Mouse (Mus musculus) liver, embryonic 15.5 days (tissue): ENCODE measurements around the gene Kcnk7. TPM values are rescaled to one million over a fixed set of nuclear protein-coding genes. Genes with fewer than 3 reads are reported as not detected.

Experiments
- ATAC-seq: fragments of 200-750 bp; cut with Nextera tagmentation; 2 replicates; pipeline ENCODE4 v1.8.0; 2017; ENCODE audit warnings: moderate number of reproducible peaks, mild to moderate bottlenecking, moderate library complexity; ENCODE audit not compliant: insufficient read depth
- H3K27ac ChIP-seq: fragments of 300-500 bp; sonication (generic); replicated peaks from 2 replicates; pipeline ENCODE4 v1.5.1; 2015; ENCODE audit warnings: mild to moderate bottlenecking, inconsistent platforms
- H3K27me3 ChIP-seq: fragments of 300-500 bp; sonication (generic); 2 replicates; pipeline ENCODE4 v1.6.1; 2015; ENCODE audit warnings: mild to moderate bottlenecking, inconsistent platforms
- H3K36me3 ChIP-seq: fragments of 300-500 bp; sonication (generic); replicated peaks from 2 replicates; pipeline ENCODE4 v1.6.1; 2015; ENCODE audit warnings: moderate library complexity, mild to moderate bottlenecking, inconsistent platforms
- H3K4me1 ChIP-seq: fragments of 300-500 bp; sonication (generic); replicated peaks from 2 replicates; pipeline ENCODE4 v1.6.1; 2015; ENCODE audit warnings: inconsistent platforms
- H3K4me2 ChIP-seq: fragments of 300-500 bp; sonication (generic); 2 replicates; pipeline ENCODE4 v1.6.1; 2015; ENCODE audit warnings: moderate library complexity, mild to moderate bottlenecking, inconsistent platforms
- H3K4me3 ChIP-seq: fragments of 300-500 bp; sonication (generic); replicated peaks from 2 replicates; pipeline ENCODE4 v1.5.1; 2015; ENCODE audit warnings: mild to moderate bottlenecking, inconsistent platforms
- H3K9ac ChIP-seq: fragments of 300-500 bp; sonication (generic); 2 replicates; pipeline ENCODE4 v1.6.1; 2015; ENCODE audit warnings: moderate library complexity, mild to moderate bottlenecking, inconsistent platforms
- H3K9me3 ChIP-seq: fragments of 300-500 bp; sonication (generic); replicated peaks from 2 replicates; pipeline ENCODE4 v1.6.1; 2016; ENCODE audit warnings: inconsistent platforms
- WGBS: fragments of 180-500 bp; shearing (Covaris S2); methylation state at CpG from one replicate; pipeline ENCODE4 v1.1.7; 2015; ENCODE audit warnings: mixed read lengths; ENCODE audit not compliant: insufficient replicate concordance; 5-methylcytosine and 5-hydroxymethylcytosine counted together
- polyA plus RNA-seq: library from polyadenylated mRNA; unstranded; fragments of >200 nt; fragmentation: Nextera tagmentation; extraction: Ambion mirVana; gene quantifications from 2 replicates; pipeline ENCODE4 v1.2.1, GENCODE M21; 2015

Gene Kcnk7
- 0.15 and 0.28 TPM in 2 replicates for polyA plus RNA-seq

DNA sequence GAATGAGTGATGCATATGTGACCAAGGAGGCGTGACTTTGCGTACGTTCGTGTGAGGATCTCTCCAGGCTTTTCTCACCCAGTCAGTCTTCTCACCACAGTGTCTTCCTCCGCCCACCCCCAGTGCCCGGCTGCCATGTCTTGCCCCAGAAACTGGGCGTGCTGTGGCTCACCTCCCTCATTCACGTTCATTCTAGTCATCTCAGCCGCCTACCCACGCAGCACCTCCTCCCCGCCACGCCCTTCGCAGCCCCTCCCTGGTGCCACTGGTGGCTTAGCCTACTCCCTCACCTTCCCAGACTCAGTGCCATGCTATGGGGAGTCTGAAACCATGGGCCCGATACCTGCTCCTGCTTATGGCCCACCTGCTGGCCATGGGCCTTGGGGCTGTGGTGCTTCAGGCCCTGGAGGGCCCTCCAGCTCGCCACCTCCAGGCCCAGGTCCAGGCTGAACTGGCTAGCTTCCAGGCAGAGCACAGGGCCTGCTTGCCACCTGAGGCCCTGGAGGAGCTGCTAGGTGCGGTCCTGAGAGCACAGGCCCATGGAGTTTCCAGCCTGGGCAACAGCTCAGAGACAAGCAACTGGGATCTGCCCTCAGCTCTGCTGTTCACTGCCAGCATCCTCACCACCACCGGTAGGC, at the start of gene Kcnk7:
Kcnk7 (plus strand) TSS at position 205 of the 638 bp plus-strand sequence.
- peak within 1 kb of the TSS; percentile 49 for H3K9ac ChIP-seq
- peaks cover 41% of the 10 kb centered on the region for H3K4me1 ChIP-seq
- H3K9me3 ChIP-seq = no peaks in the 10 kb centered on the region
- peak; percentile 71 for ATAC-seq
- H3K27me3 ChIP-seq = no peaks in the 10 kb centered on the region
- H3K4me3 ChIP-seq = peak within 1 kb of the TSS; percentile 12; the same call in 1 of the 2 replicates
- H3K27ac ChIP-seq = peak within 1 kb of the TSS; percentile 86
- 54% methylated on average over 17 of the region's 17 CpGs for WGBS
- peak within 1 kb of the TSS; percentile 57 for H3K4me2 ChIP-seq
- H3K36me3 ChIP-seq = peaks cover 84% of the 10 kb centered on the region

DNA sequence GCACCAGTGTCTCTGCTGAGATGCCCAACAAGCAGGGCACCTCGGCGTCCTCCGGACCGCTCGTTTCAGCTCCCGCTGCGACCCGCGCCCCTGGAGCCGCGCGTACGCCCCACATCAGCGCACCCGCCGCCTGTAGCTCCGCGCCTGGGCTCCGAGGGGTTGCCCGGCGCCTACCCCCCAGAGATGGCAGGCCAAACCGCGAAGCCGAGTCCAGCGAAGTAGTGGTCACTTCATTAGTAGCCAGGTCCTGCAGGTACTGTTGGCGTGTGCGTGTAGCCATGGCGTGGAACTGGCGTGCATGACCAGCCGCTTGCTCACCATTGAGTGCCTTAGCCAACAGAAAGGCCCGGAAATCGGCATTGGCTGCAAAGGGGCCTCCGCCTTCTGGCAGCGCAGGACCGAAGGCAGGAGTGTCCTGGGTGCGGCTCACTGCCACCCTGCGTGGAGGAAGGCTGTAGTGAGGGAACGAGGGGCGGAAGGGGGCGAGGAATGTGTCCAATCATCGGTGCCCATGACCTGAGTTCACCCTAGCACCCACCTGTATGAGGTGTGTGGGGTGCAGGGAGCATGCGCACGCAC, 49.4 kb upstream of the Kcnk7 start:
- H3K9me3 ChIP-seq = no peaks in the 10 kb centered on the region
- H3K9ac ChIP-seq = no peak overlapping the region
- WGBS = 86% methylated on average over 43 of the region's 43 CpGs
- H3K27me3 ChIP-seq = no peaks in the 10 kb centered on the region
- peak overlapping the region; percentile 58 for H3K4me2 ChIP-seq
- no peak overlapping the region for H3K27ac ChIP-seq
- H3K4me1 ChIP-seq = peaks cover 47% of the 10 kb centered on the region
- peak overlapping the region; percentile 23 for H3K4me3 ChIP-seq
- peaks cover 95% of the 10 kb centered on the region for H3K36me3 ChIP-seq
- ATAC-seq = no peak

DNA sequence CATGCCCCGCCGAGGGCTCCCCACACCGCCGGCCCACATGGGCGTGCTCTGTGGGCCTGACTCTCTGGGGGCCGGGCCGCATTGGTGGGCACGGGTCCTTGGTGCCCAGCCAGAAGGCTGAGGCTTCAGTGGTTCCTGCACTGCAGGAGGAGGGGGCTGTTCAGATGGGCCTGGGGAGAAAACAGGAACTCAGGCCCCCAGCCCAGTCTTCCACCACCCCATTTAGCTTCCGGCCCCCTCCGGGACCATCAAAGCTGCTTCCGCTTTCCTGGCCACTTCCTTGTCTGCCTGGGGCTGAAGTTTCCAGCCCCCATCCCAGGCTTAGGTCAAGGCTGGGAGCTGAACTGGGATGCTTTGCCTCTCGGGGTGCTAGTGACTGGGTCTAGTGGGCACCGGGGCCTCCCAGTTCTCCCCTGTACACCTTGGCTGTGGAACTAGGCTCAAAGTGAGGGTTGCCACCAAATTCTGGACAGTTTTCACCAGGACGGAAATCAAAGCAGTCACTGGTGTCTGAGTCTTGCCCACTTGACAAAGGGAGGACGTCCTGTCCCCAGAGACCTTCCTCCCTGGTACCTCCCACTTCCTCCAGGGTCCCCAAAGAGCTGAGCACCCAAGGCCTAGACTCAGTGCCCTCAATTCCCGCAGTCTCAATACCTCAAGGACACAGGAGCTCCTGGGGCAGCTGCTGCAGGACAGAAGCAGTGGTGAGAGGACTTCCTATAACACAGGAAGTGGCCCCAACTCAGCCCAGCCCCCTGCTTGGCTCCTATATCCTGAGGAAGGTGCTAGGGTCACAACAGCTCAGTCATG, 43.0 kb upstream of the Kcnk7 start:
- Histone ChIP-seq H3K27me3 (no peaks in the 10 kb centered on the region), H3K9me3 (no peaks in the 10 kb centered on the region), H3K4me3 (peak overlapping the region; percentile 78), H3K4me1 (peaks cover 69% of the 10 kb centered on the region), H3K4me2 (peak overlapping the region; percentile 89), H3K27ac (peak overlapping the region; percentile 98), H3K36me3 (peaks cover 63% of the 10 kb centered on the region), H3K9ac (peak overlapping the region; percentile 87)
- no peak for ATAC-seq
- WGBS = 20% methylated on average over 16 of the region's 16 CpGs

DNA sequence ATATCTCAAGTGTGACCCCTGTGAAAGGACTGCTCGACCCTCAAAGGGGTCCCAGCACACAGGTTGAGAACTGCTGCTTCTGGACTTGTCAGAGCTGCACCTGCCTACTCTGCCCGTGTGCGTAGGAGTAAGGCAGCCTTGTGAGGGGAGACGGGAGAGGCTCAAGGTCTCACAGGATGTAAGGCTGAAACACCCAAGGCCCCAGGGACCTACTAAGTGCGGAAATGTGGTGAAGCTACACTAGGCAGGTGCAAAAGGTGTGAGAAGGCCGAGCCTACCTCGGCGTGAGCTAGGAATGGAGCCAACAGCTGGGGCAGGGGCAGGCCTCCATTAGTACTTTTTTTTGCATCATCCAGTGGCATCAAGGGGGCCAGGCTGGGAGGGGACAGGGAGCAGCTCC, 41.9 kb upstream of the Kcnk7 start:
- H3K4me2 ChIP-seq = peak overlapping the region; percentile 89
- no peak for ATAC-seq
- H3K4me1 ChIP-seq = peaks cover 79% of the 10 kb centered on the region
- 54% methylated on average over 8 of the region's 8 CpGs for WGBS
- H3K4me3 ChIP-seq = peak overlapping the region; percentile 78
- H3K36me3 ChIP-seq = peaks cover 64% of the 10 kb centered on the region
- peak overlapping the region; percentile 98 for H3K27ac ChIP-seq
- H3K9me3 ChIP-seq = no peaks in the 10 kb centered on the region
- H3K27me3 ChIP-seq = no peaks in the 10 kb centered on the region
- H3K9ac ChIP-seq = peak overlapping the region; percentile 87

DNA sequence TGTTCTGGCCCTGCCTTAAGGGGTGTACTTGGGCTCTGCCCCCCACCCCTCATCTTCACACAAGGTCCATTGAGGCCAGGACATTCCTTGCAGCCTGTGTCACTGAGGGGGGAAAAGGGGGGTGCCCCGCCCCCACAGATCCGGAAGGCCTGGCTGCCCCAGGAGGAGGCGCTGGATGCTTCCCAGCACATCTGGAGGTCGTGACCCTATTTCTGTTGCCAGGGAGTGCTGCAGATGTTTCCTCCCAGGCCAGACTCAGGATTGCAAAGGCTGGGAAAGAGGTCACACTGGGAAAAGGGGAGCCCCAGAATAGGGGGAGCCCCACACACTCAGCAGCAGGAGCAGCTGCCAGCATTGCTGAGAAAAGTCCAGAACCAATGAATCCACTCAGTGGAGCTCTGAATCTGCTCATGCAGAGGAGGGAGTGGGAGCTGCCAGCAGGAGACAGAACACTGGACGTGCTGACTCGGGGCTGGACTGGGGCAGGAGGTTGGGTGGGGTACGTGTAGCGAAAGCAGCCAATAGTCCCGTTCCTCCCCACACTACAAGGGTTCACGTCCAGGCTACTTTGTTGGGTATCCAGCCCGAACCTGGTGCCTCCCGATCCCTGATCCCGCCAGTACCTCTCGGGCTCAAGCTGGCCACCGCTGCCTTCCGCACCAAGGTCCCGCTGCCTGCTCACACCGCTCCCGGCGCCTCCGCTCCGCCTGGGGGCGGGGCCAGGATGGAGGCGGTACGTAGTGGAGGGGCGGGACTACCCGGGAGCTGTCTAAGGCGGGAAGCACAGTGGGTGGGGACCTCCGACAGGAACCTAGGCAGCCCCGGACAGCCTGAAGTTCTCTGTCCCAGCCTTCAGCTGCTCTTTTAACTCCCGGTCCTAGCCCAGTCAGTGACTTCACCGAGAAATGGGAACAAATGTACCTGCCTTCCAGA, 40.9 kb upstream of the Kcnk7 start, which contains the start of gene Sipa1:
Sipa1 (minus strand) TSS at position 727 of the 933 bp plus-strand sequence.
- Histone ChIP-seq H3K27me3 (no peaks in the 10 kb centered on the region), H3K4me2 (peak within 1 kb of the TSS; percentile 89), H3K36me3 (peaks cover 58% of the 10 kb centered on the region), H3K9ac (peak within 1 kb of the TSS; percentile 87), H3K4me1 (peaks cover 83% of the 10 kb centered on the region), H3K27ac (peak within 1 kb of the TSS; percentile 98), H3K9me3 (no peaks in the 10 kb centered on the region), H3K4me3 (peak within 1 kb of the TSS; percentile 78)
- peak; percentile 81 for ATAC-seq
- WGBS = 1% methylated on average over 32 of the region's 32 CpGs

DNA sequence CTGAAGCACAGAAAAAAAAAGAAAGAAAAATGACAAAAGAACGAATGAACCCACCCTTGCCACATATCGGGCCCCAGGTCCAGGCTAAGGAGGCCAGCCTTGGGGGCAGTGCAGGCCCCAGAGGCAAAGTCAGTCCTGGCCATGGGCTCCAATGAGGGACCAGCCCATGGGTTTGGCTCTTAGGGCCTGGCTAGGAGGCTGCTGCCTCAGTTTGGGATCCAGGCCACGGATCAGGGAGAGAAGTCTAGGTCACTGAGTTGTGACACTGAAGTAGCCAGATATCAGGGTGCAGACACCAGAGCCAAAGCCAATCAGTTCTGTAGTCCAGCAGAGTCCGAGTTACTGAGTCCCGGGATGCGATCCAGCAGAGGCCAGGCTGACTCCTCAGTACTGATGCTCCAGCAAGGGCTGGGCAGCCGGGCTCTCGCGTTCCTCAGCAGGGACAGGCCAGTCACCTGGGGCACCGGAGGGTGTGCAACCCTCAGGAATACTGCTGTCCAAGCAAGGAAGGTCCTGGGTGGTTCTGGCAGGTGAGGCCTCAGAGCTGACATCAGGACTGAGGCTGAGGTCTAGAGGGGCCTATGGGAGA, 39.4 kb upstream of the Kcnk7 start:
- peak overlapping the region; percentile 78 for H3K4me3 ChIP-seq
- H3K4me1 ChIP-seq = peaks cover 83% of the 10 kb centered on the region
- peak overlapping the region; percentile 87 for H3K9ac ChIP-seq
- H3K27ac ChIP-seq = peak overlapping the region; percentile 98
- ATAC-seq = no peak
- no peaks in the 10 kb centered on the region for H3K27me3 ChIP-seq
- peaks cover 47% of the 10 kb centered on the region for H3K36me3 ChIP-seq
- peak overlapping the region; percentile 89 for H3K4me2 ChIP-seq
- H3K9me3 ChIP-seq = no peaks in the 10 kb centered on the region
- 83% methylated on average over 10 of the region's 10 CpGs for WGBS

DNA sequence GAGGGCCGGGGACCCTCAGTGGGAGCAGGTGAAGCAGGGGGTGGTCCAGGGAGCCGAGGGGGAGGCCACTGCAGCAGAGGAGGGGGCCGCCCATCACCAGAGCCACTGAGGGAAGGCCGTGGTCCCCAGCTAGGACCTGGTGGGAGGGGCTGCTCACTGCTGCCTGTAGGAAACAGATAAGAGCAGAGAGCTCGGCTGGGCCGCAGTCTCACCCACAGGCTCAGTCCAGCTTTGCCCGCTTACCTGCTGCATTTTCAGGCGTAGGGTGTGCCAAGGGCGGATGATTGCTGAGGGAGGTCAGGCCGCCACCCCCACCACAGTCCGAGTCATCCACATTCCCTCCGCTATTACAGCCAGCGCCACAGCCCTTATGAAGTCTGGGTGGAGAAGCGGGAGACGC, 38.7 kb upstream of the Kcnk7 start:
- peaks cover 47% of the 10 kb centered on the region for H3K36me3 ChIP-seq

DNA sequence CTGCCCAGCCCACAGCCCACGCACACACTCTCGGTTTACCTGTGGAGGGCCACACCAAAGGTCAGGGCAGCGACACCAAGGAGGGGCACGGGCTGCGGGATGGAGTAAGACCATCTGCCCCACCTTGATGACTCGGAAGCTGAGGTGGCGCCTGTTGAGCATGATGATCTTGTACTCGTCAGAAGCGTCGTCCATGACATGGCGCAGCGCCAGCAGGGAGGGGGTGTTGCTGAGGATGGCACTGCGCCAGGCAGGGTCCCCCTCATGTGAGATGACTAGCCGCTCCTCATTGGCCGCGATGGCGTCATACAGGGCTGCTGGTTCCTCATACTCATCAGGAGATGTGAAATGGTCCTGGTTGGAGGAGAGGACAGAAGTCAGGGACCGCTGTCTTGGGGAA, 37.8 kb upstream of the Kcnk7 start:
- Histone ChIP-seq H3K4me1 (peaks cover 67% of the 10 kb centered on the region), H3K4me2 (peak overlapping the region; percentile 89), H3K9ac (peak overlapping the region; percentile 87; the same call in 1 of the 2 replicates), H3K4me3 (peak overlapping the region; percentile 78), H3K36me3 (peaks cover 51% of the 10 kb centered on the region), H3K9me3 (no peaks in the 10 kb centered on the region), H3K27me3 (no peaks in the 10 kb centered on the region), H3K27ac (peak overlapping the region; percentile 98)
- WGBS = 89% methylated on average over 18 of the region's 18 CpGs
- no peak for ATAC-seq

More for the DNA sequence above, 38.7 kb upstream of the Kcnk7 start:
- H3K4me3 ChIP-seq = peak overlapping the region; percentile 78
- H3K27ac ChIP-seq = peak overlapping the region; percentile 98
- H3K9me3 ChIP-seq = no peaks in the 10 kb centered on the region
- peaks cover 76% of the 10 kb centered on the region for H3K4me1 ChIP-seq
- H3K4me2 ChIP-seq = peak overlapping the region; percentile 89
- H3K9ac ChIP-seq = peak overlapping the region; percentile 87
- ATAC-seq = peak; percentile 86
- H3K27me3 ChIP-seq = no peaks in the 10 kb centered on the region
- WGBS = 11% methylated on average over 15 of the region's 15 CpGs

DNA sequence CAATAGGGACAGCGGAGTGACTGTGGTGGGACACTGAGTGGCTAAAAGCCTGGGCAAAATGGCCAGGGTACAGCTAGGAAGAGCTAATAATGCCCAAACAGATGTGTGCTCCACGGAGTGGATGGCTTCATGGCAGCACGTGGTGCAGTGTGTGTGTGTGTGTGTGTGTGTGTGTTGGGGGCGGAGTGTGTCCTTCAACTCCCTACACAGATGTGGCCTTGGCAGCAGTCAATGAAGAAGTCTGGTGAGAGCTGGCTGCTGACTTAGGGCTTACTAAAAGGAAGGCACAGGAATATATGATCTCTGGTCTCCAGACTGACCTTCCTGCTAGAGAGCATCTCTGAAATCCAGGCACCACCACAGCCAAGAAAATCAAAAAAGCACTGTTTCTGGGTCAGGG, 35.8 kb upstream of the Kcnk7 start:
- Histone ChIP-seq H3K4me1 (peaks cover 48% of the 10 kb centered on the region), H3K9me3 (no peaks in the 10 kb centered on the region), H3K9ac (no peak overlapping the region), H3K36me3 (peaks cover 71% of the 10 kb centered on the region), H3K27ac (0 out of 2 replicates have a peak overlapping the region, but pooled peaks have one; percentile 38), H3K4me3 (no peak overlapping the region), H3K27me3 (no peaks in the 10 kb centered on the region), H3K4me2 (no peak overlapping the region)
- ATAC-seq = no peak
- WGBS = 86% methylated on average over 4 of the region's 4 CpGs

DNA sequence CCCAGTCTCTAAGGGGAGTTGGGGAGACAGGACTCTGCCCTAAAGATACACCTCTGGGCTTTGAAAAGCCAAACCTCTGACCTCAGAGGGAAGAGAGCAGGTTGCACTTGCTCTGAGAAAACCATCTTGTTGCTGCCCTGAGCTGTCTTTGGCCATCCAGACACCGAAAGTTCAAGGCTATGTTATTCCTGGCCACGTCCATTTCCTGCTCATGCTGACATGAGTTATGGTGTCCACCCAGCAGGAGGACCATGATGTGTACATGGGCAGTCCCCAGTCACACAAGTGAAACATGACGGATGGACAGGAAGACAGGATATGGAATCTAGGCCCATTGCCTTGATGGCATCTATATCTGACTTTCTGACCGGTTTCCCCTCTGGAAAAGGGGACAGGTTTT, 23.7 kb upstream of the Kcnk7 start:
- Histone ChIP-seq H3K9ac (no peak overlapping the region), H3K4me3 (no peak overlapping the region), H3K27ac (no peak overlapping the region), H3K9me3 (no peaks in the 10 kb centered on the region), H3K27me3 (no peaks in the 10 kb centered on the region), H3K36me3 (peaks cover 95% of the 10 kb centered on the region), H3K4me2 (no peak overlapping the region), H3K4me1 (peaks cover 9% of the 10 kb centered on the region; the same call in 1 of the 2 replicates)
- no peak for ATAC-seq
- WGBS = 78% methylated on average over 4 of the region's 4 CpGs
